Mouse (Mus musculus) forebrain, embryonic 13.5 days (tissue): ENCODE measurements around the gene Vps72. TPM values are rescaled to one million over a fixed set of nuclear protein-coding genes. Genes with fewer than 3 reads are reported as not detected.
"Not testable (repeated sequence)": the region's sequence is repeated elsewhere in the genome, so short reads cannot be mapped to it uniquely, and the experiment has no call there.

Experiments
- ATAC-seq: fragments of 200-750 bp; cut with Nextera tagmentation; 2 replicates; pipeline ENCODE4 v1.8.0; 2017
- H3K27ac ChIP-seq: fragments of 300-500 bp; sonication (generic); 2 replicates; pipeline ENCODE4 v1.5.1; 2015; ENCODE audit warnings: inconsistent platforms, mild to moderate bottlenecking, moderate library complexity
- H3K27me3 ChIP-seq: fragments of 300-500 bp; sonication (generic); 2 replicates; pipeline ENCODE4 v1.6.1; 2015; ENCODE audit warnings: mild to moderate bottlenecking, inconsistent platforms
- H3K36me3 ChIP-seq: fragments of 300-500 bp; sonication (generic); 2 replicates; pipeline ENCODE4 v1.6.1; 2015; ENCODE audit warnings: mild to moderate bottlenecking, inconsistent platforms; ENCODE audit not compliant: poor library complexity, severe bottlenecking
- H3K4me1 ChIP-seq: fragments of 300-500 bp; sonication (generic); 2 replicates; pipeline ENCODE4 v1.6.1; 2015; ENCODE audit warnings: inconsistent platforms
- H3K4me2 ChIP-seq: fragments of 300-500 bp; sonication (generic); 2 replicates; pipeline ENCODE4 v1.6.1; 2015; ENCODE audit warnings: inconsistent platforms, mild to moderate bottlenecking, moderate library complexity
- H3K4me3 ChIP-seq: fragments of 300-500 bp; sonication (generic); 2 replicates; pipeline ENCODE4 v1.5.1; 2015; ENCODE audit warnings: mild to moderate bottlenecking, inconsistent platforms
- H3K9ac ChIP-seq: fragments of 300-500 bp; sonication (generic); 2 replicates; pipeline ENCODE4 v1.6.1; 2015; ENCODE audit warnings: mild to moderate bottlenecking, inconsistent platforms
- H3K9me3 ChIP-seq: fragments of 300-500 bp; sonication (generic); replicated peaks from 2 replicates; pipeline ENCODE4 v1.6.1; 2016; ENCODE audit warnings: inconsistent platforms
- WGBS: fragments of 180-500 bp; shearing (Covaris S2); methylation state at CpG from one replicate; pipeline ENCODE4 v1.1.7; 2015; 5-methylcytosine and 5-hydroxymethylcytosine counted together
- polyA plus RNA-seq: library from polyadenylated mRNA; unstranded; fragments of >200 nt; fragmentation: Nextera tagmentation; extraction: Ambion mirVana; gene quantifications from 2 replicates; pipeline ENCODE4 v1.2.1, GENCODE M21; 2015

The Vps72 gene
- polyA plus RNA-seq, 1 experiment from 2014 or later: 266 TPM

GRCm38 (mm10) chr3:95134133-95134532, 23.3 kb downstream of the Vps72 start:
- Histone ChIP-seq H3K4me1 (peaks cover 24% of the 10 kb centered on the region), H3K36me3 (peaks cover 26% of the 10 kb centered on the region), H3K4me3 (peak overlapping the region; percentile 72)
- not testable (repeated sequence) for H3K9me3 ChIP-seq, H3K27me3 ChIP-seq, H3K9ac ChIP-seq, H3K4me2 ChIP-seq, H3K27ac ChIP-seq
- ATAC-seq: peak; percentile 66
- no CpG with 5 or more reads among the region's 12 CpGs for WGBS

GRCm38 (mm10) chr3:95135023-95135422, 24.2 kb downstream of the Vps72 start:
- Histone ChIP-seq H3K36me3 (peaks cover 25% of the 10 kb centered on the region), H3K9ac (peak overlapping the region; percentile 48; the same call in 1 of the 2 replicates), H3K4me2 (peak overlapping the region; percentile 60), H3K27me3 (no peaks in the 10 kb centered on the region), H3K27ac (no peak overlapping the region), H3K4me3 (peak overlapping the region; percentile 34), H3K9me3 (no peaks in the 10 kb centered on the region), H3K4me1 (peaks cover 24% of the 10 kb centered on the region)
- no peak for ATAC-seq
- 34% methylated on average over 6 of the region's 6 CpGs for WGBS

GRCm38 (mm10) chr3:95135433-95136052, 24.7 kb downstream of the Vps72 start:
- no peak for ATAC-seq
- Histone ChIP-seq H3K36me3 (peaks cover 26% of the 10 kb centered on the region), H3K9ac (no peak overlapping the region), H3K27me3 (no peaks in the 10 kb centered on the region), H3K4me2 (peak overlapping the region; percentile 60), H3K4me3 (peak overlapping the region; percentile 34), H3K9me3 (no peaks in the 10 kb centered on the region), H3K4me1 (peaks cover 24% of the 10 kb centered on the region), H3K27ac (no peak overlapping the region)
- WGBS: 91% methylated on average over 7 of the region's 7 CpGs

GRCm38 (mm10) chr3:95136336-95136735, 25.5 kb downstream of the Vps72 start:
- 95% methylated on average over 3 of the region's 3 CpGs for WGBS
- H3K4me1 ChIP-seq: peaks cover 24% of the 10 kb centered on the region
- H3K9me3 ChIP-seq: no peaks in the 10 kb centered on the region
- no peak overlapping the region for H3K4me2 ChIP-seq
- ATAC-seq: no peak
- peaks cover 22% of the 10 kb centered on the region for H3K36me3 ChIP-seq
- no peak overlapping the region for H3K4me3 ChIP-seq
- H3K27ac ChIP-seq: no peak overlapping the region
- no peaks in the 10 kb centered on the region for H3K27me3 ChIP-seq
- no peak overlapping the region for H3K9ac ChIP-seq

- Histone ChIP-seq H3K4me1 (peaks cover 16% of the 10 kb centered on the region), H3K27me3 (no peaks in the 10 kb centered on the region), H3K27ac (no peak overlapping the region), H3K4me3 (no peak overlapping the region), H3K4me2 (no peak overlapping the region), H3K9me3 (no peaks in the 10 kb centered on the region), H3K9ac (no peak overlapping the region), H3K36me3 (peaks cover 18% of the 10 kb centered on the region)
- WGBS: 74% methylated on average over 25 of the region's 25 CpGs
- no peak for ATAC-seq
These were observed 28.9 kb downstream of the Vps72 start for GRCm38 (mm10) chr3:95139586-95140288.

- Histone ChIP-seq H3K4me1 (peaks cover 11% of the 10 kb centered on the region), H3K27me3 (no peaks in the 10 kb centered on the region), H3K27ac (no peak overlapping the region), H3K9ac (no peak overlapping the region), H3K9me3 (no peaks in the 10 kb centered on the region), H3K36me3 (peaks cover 18% of the 10 kb centered on the region), H3K4me2 (no peak overlapping the region), H3K4me3 (no peak overlapping the region)
- no peak for ATAC-seq
- 63% methylated on average over 18 of the region's 18 CpGs for WGBS
These were observed 29.4 kb downstream of the Vps72 start for GRCm38 (mm10) chr3:95140289-95140595.

GRCm38 (mm10) chr3:95140795-95141194, 30.0 kb downstream of the Vps72 start:
- no peaks in the 10 kb centered on the region for H3K27me3 ChIP-seq
- no peaks in the 10 kb centered on the region for H3K9me3 ChIP-seq
- peaks cover 18% of the 10 kb centered on the region for H3K36me3 ChIP-seq
- peaks cover 5% of the 10 kb centered on the region; the same call in 1 of the 2 replicates for H3K4me1 ChIP-seq
- H3K9ac ChIP-seq: no peak overlapping the region
- H3K4me2 ChIP-seq: no peak overlapping the region
- H3K4me3 ChIP-seq: no peak overlapping the region
- 89% methylated on average over 6 of the region's 6 CpGs for WGBS
- no peak for ATAC-seq
- H3K27ac ChIP-seq: no peak overlapping the region

GRCm38 (mm10) chr3:95141474-95141873, 30.7 kb downstream of the Vps72 start:
- Histone ChIP-seq H3K4me3 (no peak overlapping the region), H3K27me3 (no peaks in the 10 kb centered on the region), H3K9ac (no peak overlapping the region), H3K4me1 (no peaks in the 10 kb centered on the region; the same call in 1 of the 2 replicates), H3K36me3 (peaks cover 18% of the 10 kb centered on the region), H3K9me3 (no peaks in the 10 kb centered on the region), H3K27ac (no peak overlapping the region), H3K4me2 (no peak overlapping the region)
- 90% methylated on average over 9 of the region's 9 CpGs for WGBS
- ATAC-seq: no peak

- Histone ChIP-seq H3K9me3 (no peaks in the 10 kb centered on the region), H3K4me1 (no peaks in the 10 kb centered on the region), H3K27ac (no peak within 1 kb of the TSS), H3K4me3 (no peak within 1 kb of the TSS), H3K36me3 (peaks cover 18% of the 10 kb centered on the region), H3K27me3 (no peaks in the 10 kb centered on the region), H3K9ac (no peak within 1 kb of the TSS), H3K4me2 (no peak within 1 kb of the TSS)
- peak; percentile 42; the same call in 1 of the 2 replicates for ATAC-seq
- WGBS: 82% methylated on average over 10 of the region's 10 CpGs
These were observed 31.3 kb downstream of the Vps72 start, which contains the start of gene Tnfaip8l2 for GRCm38 (mm10) chr3:95141952-95142616. Gene Tnfaip8l2 (minus strand): TSS chr3:95142360.

- ATAC-seq: peak; percentile 79
- 8% methylated on average over 5 of the region's 5 CpGs for WGBS
- Histone ChIP-seq H3K9ac (no peak overlapping the region), H3K27ac (no peak overlapping the region), H3K27me3 (no peaks in the 10 kb centered on the region), H3K9me3 (no peaks in the 10 kb centered on the region), H3K36me3 (peaks cover 18% of the 10 kb centered on the region), H3K4me3 (no peak overlapping the region), H3K4me1 (no peaks in the 10 kb centered on the region), H3K4me2 (no peak overlapping the region)
These were observed 31.8 kb downstream of the Vps72 start for GRCm38 (mm10) chr3:95142617-95143011.

GRCm38 (mm10) chr3:95147924-95148323, 37.1 kb downstream of the Vps72 start:
- Histone ChIP-seq H3K27ac (no peak overlapping the region), H3K27me3 (peaks cover 9% of the 10 kb centered on the region; the same call in 1 of the 2 replicates), H3K9ac (no peak overlapping the region), H3K4me1 (no peaks in the 10 kb centered on the region), H3K36me3 (no peaks in the 10 kb centered on the region), H3K4me3 (no peak overlapping the region), H3K4me2 (no peak overlapping the region), H3K9me3 (no peaks in the 10 kb centered on the region)
- 65% methylated on average over 3 of the region's 3 CpGs for WGBS
- no peak for ATAC-seq

GRCm38 (mm10) chr3:95153874-95154273, 43.1 kb downstream of the Vps72 start:
- H3K4me2 ChIP-seq: no peak overlapping the region
- no peaks in the 10 kb centered on the region for H3K9me3 ChIP-seq
- peaks cover 10% of the 10 kb centered on the region; the same call in 1 of the 2 replicates for H3K27me3 ChIP-seq
- H3K36me3 ChIP-seq: no peaks in the 10 kb centered on the region
- no peak overlapping the region for H3K4me3 ChIP-seq
- H3K27ac ChIP-seq: no peak overlapping the region
- 57% methylated on average over 4 of the region's 4 CpGs for WGBS
- ATAC-seq: no peak
- H3K9ac ChIP-seq: no peak overlapping the region
- H3K4me1 ChIP-seq: no peaks in the 10 kb centered on the region
